Mouse (Mus musculus) heart, embryonic 14.5 days (tissue): ENCODE measurements at regions not wholly inside any gene's neighbourhood (a gene's known extent, or its start where the extent isn't known, plus 50 kb on each side); places are given as distances from the start of the nearest gene placed in this dataset.
"Not testable (repeated sequence)": the region's sequence is repeated elsewhere in the genome, so short reads cannot be mapped to it uniquely, and the experiment has no call there.

Experiments
- ATAC-seq: fragments of 200-750 bp; cut with Nextera tagmentation; 2 replicates; pipeline ENCODE4 v1.8.0; 2017; ENCODE audit warnings: low read depth, moderate TSS enrichment; ENCODE audit not compliant: insufficient number of reproducible peaks, insufficient read depth, low FRiP score
- H3K27ac ChIP-seq, 2 experiments: fragments of 200-500 bp in 1 of 2; fragments of 300-500 bp in 1 of 2; sonication (generic) in 1 of 2; replicated peaks in 1 of 2; 2 replicates each; pipeline ENCODE4 v1.5.1; 2012 to 2014; ENCODE audit warnings: low read depth in 2 of 2, low read length in 2 of 2, control low read depth in 1 of 2, mild to moderate bottlenecking in 1 of 2, mixed read lengths in 1 of 2; ENCODE audit not compliant: control insufficient read depth in 1 of 2, insufficient read depth in 1 of 2
- H3K27me3 ChIP-seq: fragments of 300-500 bp; sonication (generic); 2 replicates; pipeline ENCODE4 v1.6.1; 2014; ENCODE audit warnings: mild to moderate bottlenecking, low read length, control low read depth; ENCODE audit not compliant: control insufficient read depth, insufficient read depth
- H3K36me3 ChIP-seq: fragments of 300-500 bp; sonication (generic); 2 replicates; pipeline ENCODE4 v1.6.1; 2014; ENCODE audit warnings: mild to moderate bottlenecking, control low read depth, low read length, mixed read lengths; ENCODE audit not compliant: control insufficient read depth, insufficient read depth
- H3K4me1 ChIP-seq, 2 experiments: fragments of 200-500 bp in 1 of 2; fragments of 300-500 bp in 1 of 2; sonication (generic) in 1 of 2; 2 replicates each; pipeline ENCODE4 v1.6.1; 2012 to 2014; ENCODE audit warnings: low read length in 2 of 2, control low read depth in 1 of 2, mixed read lengths in 1 of 2; ENCODE audit not compliant: control insufficient read depth in 2 of 2, insufficient read depth in 2 of 2
- H3K4me2 ChIP-seq: fragments of 300-500 bp; sonication (generic); 2 replicates; pipeline ENCODE4 v1.6.1; 2014; ENCODE audit warnings: mild to moderate bottlenecking, low read length
- H3K4me3 ChIP-seq, 2 experiments: fragments of 200-500 bp in 1 of 2; fragments of 300-500 bp in 1 of 2; sonication (generic) in 1 of 2; 2 replicates each; pipeline ENCODE4 v1.5.1; 2012 to 2014; ENCODE audit warnings: low read length in 2 of 2, mild to moderate bottlenecking in 2 of 2, control low read depth in 1 of 2, low read depth in 1 of 2, moderate library complexity in 1 of 2; ENCODE audit not compliant: control insufficient read depth in 1 of 2, insufficient read depth in 1 of 2
- H3K9ac ChIP-seq: fragments of 300-500 bp; sonication (generic); 2 replicates; pipeline ENCODE4 v1.6.1; 2014; ENCODE audit warnings: mild to moderate bottlenecking, low read length
- H3K9me3 ChIP-seq: fragments of 300-500 bp; sonication (generic); 2 replicates; pipeline ENCODE4 v1.6.1; 2016; ENCODE audit warnings: low read length, control low read depth; ENCODE audit not compliant: control insufficient read depth
- WGBS: fragments of 180-500 bp; shearing (Covaris S2); extraction: QIAGEN DNeasy Blood & Tissue Kit; methylation state at CpG from one replicate; pipeline ENCODE4 v1.1.7; 2014; 5-methylcytosine and 5-hydroxymethylcytosine counted together

DNA sequence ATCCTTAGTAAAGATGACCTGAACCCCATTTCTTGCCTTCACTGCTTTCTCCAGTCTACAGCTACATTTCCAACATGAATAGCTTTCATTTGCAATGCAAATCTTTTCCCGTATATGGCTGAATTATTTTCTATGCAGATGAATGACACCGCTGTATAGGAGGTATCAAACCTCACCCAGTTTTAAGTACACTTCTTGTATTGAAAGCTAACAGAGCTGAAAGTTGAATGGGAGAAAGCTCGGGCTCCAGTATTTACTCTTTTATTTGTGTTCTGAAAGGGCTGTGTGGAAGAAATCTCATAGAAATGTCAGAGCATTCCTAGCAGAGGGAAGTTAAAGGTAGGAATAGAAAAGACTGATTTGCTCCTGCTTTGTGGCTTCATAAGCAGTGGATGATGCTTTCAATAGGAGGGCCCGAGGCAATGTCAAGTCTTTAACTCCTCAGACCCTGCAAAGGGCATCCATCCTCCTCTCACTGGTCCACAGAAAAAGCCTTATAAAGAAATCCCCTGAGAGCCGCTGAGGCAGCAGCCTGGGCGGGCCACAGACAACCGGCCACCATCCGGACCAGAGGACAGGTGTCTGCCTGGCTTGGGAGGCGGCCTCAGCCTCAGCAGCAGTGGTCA, 673.8 kb upstream of the Intu start:
- H3K9ac ChIP-seq, result no peak overlapping the region
- no peak overlapping the region for H3K4me3 ChIP-seq
- H3K4me1 ChIP-seq, result no peaks in the 10 kb centered on the region
- no peak overlapping the region for H3K4me2 ChIP-seq
- H3K27me3 ChIP-seq, result no peaks in the 10 kb centered on the region
- ATAC-seq, result no peak
- WGBS, result 89% methylated on average over 8 of the region's 9 CpGs
- no peak overlapping the region for H3K27ac ChIP-seq
- no peaks in the 10 kb centered on the region for H3K9me3 ChIP-seq
- H3K36me3 ChIP-seq, result no peaks in the 10 kb centered on the region

DNA sequence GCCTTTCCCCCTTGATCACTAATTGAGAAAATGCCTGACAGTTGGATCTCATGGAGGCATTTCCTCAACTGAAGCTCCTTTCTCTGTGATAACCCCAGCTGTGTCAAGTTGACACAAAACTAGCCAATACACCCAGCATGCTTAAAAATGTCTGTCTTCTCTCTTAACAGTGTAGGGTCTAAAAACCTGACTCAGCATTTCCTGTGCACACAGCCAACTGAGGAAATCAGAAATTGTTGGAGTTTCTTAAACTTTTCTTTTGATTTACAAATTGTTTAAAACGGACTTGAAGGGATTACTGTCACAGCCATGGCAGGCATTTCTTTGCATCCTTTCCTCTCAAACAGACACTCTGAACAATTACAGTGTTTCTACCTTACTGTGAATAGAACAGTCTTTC, 655.0 kb upstream of the Intu start:
- H3K9me3 ChIP-seq, H3K36me3 ChIP-seq, H3K9ac ChIP-seq, H3K27me3 ChIP-seq, ATAC-seq, H3K27ac ChIP-seq, H3K4me2 ChIP-seq, H3K4me3 ChIP-seq, H3K4me1 ChIP-seq: not testable (repeated sequence)
- 58% methylated on average over 1 of the region's 1 CpGs for WGBS

DNA sequence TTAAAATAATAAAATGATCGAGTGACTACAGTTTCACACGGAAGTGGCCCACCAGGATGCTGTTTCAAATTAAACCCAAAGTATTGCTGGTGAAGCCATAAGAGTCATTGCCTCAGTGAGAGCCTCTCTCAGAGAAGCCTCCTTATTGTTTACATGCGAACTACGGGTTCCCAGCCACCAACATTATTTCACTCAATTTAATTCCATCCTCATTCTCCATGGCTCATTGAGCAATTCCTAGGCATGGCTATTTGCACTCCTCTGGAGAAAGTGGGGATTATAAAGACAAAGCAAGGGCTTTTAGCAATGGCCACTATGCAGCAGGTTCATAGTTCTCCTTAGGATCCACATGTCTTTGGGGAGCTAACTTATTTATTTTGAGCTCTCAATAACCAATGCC, 646.7 kb upstream of the Intu start:
- WGBS, result 91% methylated on average over 4 of the region's 4 CpGs
- H3K36me3 ChIP-seq, result no peaks in the 10 kb centered on the region
- H3K4me1 ChIP-seq, result peaks cover 2 to 4% of the 10 kb centered on the region in 2 experiments; a peak in 1 of 4 replicates
- no peaks in the 10 kb centered on the region for H3K27me3 ChIP-seq
- no peak overlapping the region for H3K27ac ChIP-seq
- ATAC-seq, result no peak
- no peaks in the 10 kb centered on the region for H3K9me3 ChIP-seq
- H3K4me2 ChIP-seq, result no peak overlapping the region
- H3K9ac ChIP-seq, result no peak overlapping the region
- H3K4me3 ChIP-seq, result no peak overlapping the region

DNA sequence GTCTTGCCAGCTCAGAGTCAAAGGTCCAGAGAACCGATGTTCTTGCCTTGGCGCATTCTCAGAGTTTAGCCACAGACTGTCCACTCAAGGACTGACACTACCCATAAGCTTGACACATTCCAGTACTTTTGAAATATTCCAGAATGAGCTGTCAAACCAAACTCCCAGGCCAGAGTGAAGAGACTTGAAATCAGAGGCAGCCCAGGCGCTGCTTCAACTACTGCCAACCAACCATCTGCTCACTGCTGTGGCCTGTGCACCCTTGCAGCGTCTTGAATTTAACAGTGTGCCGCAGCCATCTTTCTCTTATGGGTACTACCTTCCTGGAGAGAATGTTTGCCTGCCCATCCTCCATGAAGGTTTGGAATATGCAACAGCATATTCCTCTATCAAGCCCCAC, 642.7 kb upstream of the Intu start:
- 33% methylated on average over 5 of the region's 5 CpGs for whole genome bisulfite sequencing
- Histone ChIP-seq H3K27me3 (no peaks in the 10 kb centered on the region), H3K4me2 (no peak overlapping the region), H3K36me3 (no peaks in the 10 kb centered on the region), H3K4me3 (no peak overlapping the region), H3K27ac (no peak overlapping the region), H3K9ac (no peak overlapping the region), H3K4me1 (peaks cover 2 to 4% of the 10 kb centered on the region in 2 experiments; a peak in 1 of 4 replicates), H3K9me3 (no peaks in the 10 kb centered on the region)
- ATAC-seq, result no peak

DNA sequence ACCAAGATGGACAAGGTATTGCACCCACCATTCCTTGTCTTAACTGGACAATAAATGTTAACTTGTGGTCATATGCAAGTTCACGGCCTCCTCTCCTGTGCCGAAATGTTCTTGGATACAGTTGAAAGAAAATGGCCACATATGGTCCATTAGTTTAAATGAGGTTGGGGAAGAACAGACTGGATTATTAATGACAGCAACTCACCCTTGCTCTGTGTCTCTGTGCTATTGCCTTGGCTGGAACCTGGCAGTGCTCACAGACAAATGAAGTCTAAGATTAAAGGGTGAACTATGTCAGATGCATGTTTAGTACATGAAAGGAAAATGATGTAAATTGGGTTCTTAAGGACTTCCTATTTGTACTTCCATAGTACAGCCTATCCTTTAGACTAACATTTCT, 641.9 kb upstream of the Intu start:
- 89% methylated on average over 2 of the region's 2 CpGs for WGBS
- ATAC-seq, result no peak
- no peak overlapping the region for H3K4me3 ChIP-seq

DNA sequence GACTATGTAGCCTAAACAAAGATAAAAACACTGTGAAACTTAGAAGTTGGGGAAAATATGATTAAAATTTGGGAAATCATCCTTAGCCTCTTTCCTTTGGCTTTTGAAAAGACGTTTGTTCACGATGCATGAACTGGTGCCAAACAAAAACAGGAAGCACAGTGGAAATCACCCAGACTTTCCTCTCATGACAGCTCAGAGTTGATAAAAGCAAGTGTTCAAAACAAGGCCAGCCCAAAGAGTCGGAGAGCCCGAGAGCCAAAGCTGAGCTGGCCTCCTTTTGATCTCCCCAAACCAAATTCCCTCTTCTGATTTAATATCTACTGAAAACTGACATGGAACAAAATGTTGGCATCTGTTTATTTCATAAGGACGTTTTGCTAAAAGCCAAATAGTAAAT, 632.1 kb upstream of the Intu start:
- Histone ChIP-seq H3K36me3 (no peaks in the 10 kb centered on the region), H3K9ac (no peak overlapping the region), H3K4me2 (no peak overlapping the region), H3K27me3 (no peaks in the 10 kb centered on the region), H3K9me3 (no peaks in the 10 kb centered on the region), H3K4me3 (no peak overlapping the region), H3K27ac (no peak overlapping the region), H3K4me1 (no peaks in the 10 kb centered on the region)
- WGBS, result 16% methylated on average over 5 of the region's 5 CpGs
- ATAC-seq, result no peak

More for the DNA sequence above, 641.9 kb upstream of the Intu start:
- no peaks in the 10 kb centered on the region for H3K36me3 ChIP-seq
- no peak overlapping the region for H3K4me2 ChIP-seq
- H3K27me3 ChIP-seq, result no peaks in the 10 kb centered on the region
- H3K9me3 ChIP-seq, result no peaks in the 10 kb centered on the region
- peaks cover 2 to 4% of the 10 kb centered on the region in 2 experiments; a peak in 1 of 4 replicates for H3K4me1 ChIP-seq
- no peak overlapping the region for H3K9ac ChIP-seq
- no peak overlapping the region for H3K27ac ChIP-seq

DNA sequence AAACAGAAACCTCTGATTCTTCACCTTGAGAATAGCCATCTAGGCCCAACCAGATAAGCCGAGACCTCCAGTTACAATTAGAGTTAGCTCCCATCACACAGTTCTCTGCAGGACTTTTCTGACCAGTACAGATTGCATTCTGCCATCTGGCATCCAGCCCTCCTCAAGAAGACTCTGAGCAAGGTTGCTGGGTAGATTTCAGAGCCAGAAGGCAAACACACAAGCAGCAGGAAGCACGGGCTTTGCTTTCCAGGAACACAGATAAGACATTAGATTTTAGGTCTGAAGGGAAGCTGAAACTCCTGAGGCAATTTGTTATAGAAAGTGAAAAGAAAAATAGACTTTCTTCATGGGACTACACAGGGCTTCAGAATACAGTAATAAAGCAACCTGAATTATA, 630.9 kb upstream of the Intu start:
- H3K9me3 ChIP-seq, result no peaks in the 10 kb centered on the region
- H3K9ac ChIP-seq, result no peak overlapping the region
- H3K27ac ChIP-seq, result peak overlapping the region in 1 of 2 experiments; percentile 17; a peak in 1 of 4 replicates
- no peaks in the 10 kb centered on the region for H3K36me3 ChIP-seq
- H3K4me3 ChIP-seq, result no peak overlapping the region
- H3K4me2 ChIP-seq, result no peak overlapping the region
- 39% methylated on average over 2 of the region's 2 CpGs for WGBS
- no peaks in the 10 kb centered on the region for H3K27me3 ChIP-seq
- H3K4me1 ChIP-seq, result no peaks in the 10 kb centered on the region
- no peak; the same call in 1 of the 2 replicates for ATAC-seq

DNA sequence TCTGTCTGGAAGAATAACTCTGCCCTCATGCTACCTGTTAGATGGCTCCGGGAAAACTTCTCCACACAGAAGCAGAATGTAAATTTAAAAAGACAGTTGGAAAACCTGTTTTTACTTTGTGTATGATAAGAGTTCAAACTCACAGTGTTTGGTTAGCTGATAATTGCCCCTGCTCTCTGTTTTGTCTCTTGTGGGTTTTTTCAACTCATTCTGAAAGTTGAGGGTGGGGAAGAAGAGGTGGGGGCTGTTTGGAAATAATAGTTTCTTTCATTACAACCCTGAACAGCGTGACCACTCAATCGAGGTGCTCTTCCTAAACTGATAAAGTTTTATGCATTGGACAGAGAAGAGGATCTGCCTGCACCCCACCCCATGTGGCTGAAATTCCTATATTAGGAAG, 626.7 kb upstream of the Intu start:
- Histone ChIP-seq H3K4me3 (no peak overlapping the region), H3K4me2 (no peak overlapping the region), H3K27ac (no peak overlapping the region), H3K36me3 (no peaks in the 10 kb centered on the region), H3K27me3 (no peaks in the 10 kb centered on the region), H3K4me1 (no peaks in the 10 kb centered on the region), H3K9ac (no peak overlapping the region), H3K9me3 (no peaks in the 10 kb centered on the region)
- ATAC-seq, result no peak
- WGBS, result 52% methylated on average over 3 of the region's 3 CpGs
